In the genomic region with DNA sequence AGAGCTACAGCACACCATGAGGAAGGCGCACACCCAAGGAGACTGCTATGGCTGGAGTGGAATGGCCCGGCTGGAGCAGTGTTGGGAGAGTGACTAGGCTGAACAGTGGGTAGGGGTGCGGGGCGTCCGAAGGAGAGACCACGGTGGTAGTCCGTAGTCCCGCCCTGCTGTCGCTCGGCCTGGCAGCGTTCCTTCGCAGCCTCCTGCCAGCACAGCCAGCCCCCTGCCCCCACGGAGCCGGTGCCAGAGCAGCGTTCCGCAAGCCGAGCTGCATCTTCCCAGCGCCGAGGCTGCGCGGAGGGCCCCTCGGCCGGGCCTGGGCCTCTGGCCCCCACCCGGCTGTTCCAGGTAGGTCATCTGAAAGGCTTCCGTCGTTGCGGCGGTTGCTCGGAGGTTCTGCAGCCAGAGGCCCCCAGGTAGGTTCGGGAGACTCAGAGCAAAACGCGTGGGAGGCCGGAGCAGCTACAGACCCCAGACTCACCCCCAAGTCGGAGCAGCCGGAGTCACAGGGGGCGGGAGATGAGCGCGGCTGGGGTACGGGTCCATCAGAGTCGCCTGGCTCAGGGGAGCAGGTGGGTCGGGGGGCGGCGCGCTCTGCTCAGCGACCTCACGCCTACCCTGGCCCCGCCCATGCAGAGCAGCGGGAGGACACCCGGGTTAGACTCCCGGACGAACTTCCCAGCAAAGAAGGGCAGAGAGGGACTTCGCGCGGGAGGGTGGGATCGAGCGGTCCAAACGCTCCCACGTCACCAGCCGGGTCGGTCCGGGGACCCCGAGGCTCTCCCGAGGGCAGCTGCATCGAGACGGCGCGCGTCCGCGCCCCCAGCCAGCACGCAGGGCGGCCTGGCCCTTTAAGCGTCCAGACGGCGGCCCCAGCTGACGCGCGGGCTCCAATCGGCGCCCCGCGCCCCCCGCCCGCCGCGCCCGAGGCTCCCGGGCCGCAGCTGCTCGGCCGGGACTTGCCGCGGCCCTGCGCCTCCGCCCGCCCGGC, we compare ENCODE assay signal across 8 mouse cellular contexts. TPM values are rescaled to one million over a fixed set of nuclear protein-coding genes. Genes with fewer than 3 reads are reported as not detected.
DNase-seq lines count a peak whose midpoint lies in the region; ATAC-seq and TF ChIP-seq lines count a peak whose summit lies in the region.

A gene (plus strand): TSS at position 240 of the 991 bp plus-strand sequence.

- TF ChIP-seq CTCF in midbrain, postnatal 0 days (IDR thresholded peaks at IDR 0.05), result no peak

- H3K27me3 ChIP-seq in embryonic facial prominence, embryonic 12.5 days, result no peaks in the 10 kb centered on the region
- H3K27me3 ChIP-seq in limb, embryonic 13.5 days, result no peaks in the 10 kb centered on the region
- no peaks in the 10 kb centered on the region for H3K27me3 ChIP-seq in midbrain, postnatal 0 days (ENCODE audit: insufficient read depth, low read length)

- WGBS in embryonic facial prominence, embryonic 12.5 days, result under 1% methylated on average over 97 of the region's 97 CpGs
- WGBS in limb, embryonic 13.5 days, result under 1% methylated on average over 79 of the region's 97 CpGs
- under 1% methylated on average over 67 of the region's 97 CpGs for WGBS in midbrain, postnatal 0 days

- peak; percentile 30 for DNase-seq in CD4-positive helper T cell, adult 2 months (ENCODE audit: low read depth, low spot score)
- peak; percentile 49 for DNase-seq in adrenal gland, adult 8-10 months
- DNase-seq in heart, adult 8-10 months (ENCODE audit: low spot score), result no peak
- peak; percentile 28 to 37 for DNase-seq in kidney, adult 8-10 months
- peak; percentile 88 for DNase-seq in midbrain, postnatal 0 days (ENCODE audit: low spot score)
- peak; percentile 67 to 77 for DNase-seq in urinary bladder, postnatal 4 days (ENCODE audit: low spot score in 2 of 2)

- peaks cover 42% of the 10 kb centered on the region for H3K36me3 ChIP-seq in embryonic facial prominence, embryonic 12.5 days
- peaks cover 51% of the 10 kb centered on the region for H3K36me3 ChIP-seq in limb, embryonic 13.5 days
- peaks cover 39% of the 10 kb centered on the region for H3K36me3 ChIP-seq in midbrain, postnatal 0 days (ENCODE audit: insufficient read depth, low read length)

- peaks cover 36% of the 10 kb centered on the region for H3K4me1 ChIP-seq in embryonic facial prominence, embryonic 12.5 days
- H3K4me1 ChIP-seq in limb, embryonic 13.5 days, result peaks cover 42% of the 10 kb centered on the region
- peaks cover 7% of the 10 kb centered on the region for H3K4me1 ChIP-seq in midbrain, postnatal 0 days (ENCODE audit: insufficient read depth, low read length)

- ATAC-seq in embryonic facial prominence, embryonic 12.5 days (ENCODE audit: insufficient number of reproducible peaks, insufficient read depth, low FRiP score, low TSS enrichment), result peak; percentile 63
- ATAC-seq in limb, embryonic 13.5 days (ENCODE audit: low FRiP score, low read depth), result peak; percentile 76
- ATAC-seq in midbrain, postnatal 0 days (ENCODE audit: low FRiP score), result peak; percentile 84

- peak within 1 kb of the TSS; percentile 86 for H3K4me3 ChIP-seq in embryonic facial prominence, embryonic 12.5 days
- H3K4me3 ChIP-seq in limb, embryonic 13.5 days, result peak within 1 kb of the TSS; percentile 83
- peak within 1 kb of the TSS; percentile 92 for H3K4me3 ChIP-seq in midbrain, postnatal 0 days (ENCODE audit: low read depth, low read length)

- peak within 1 kb of the TSS; percentile 83 for H3K4me2 ChIP-seq in embryonic facial prominence, embryonic 12.5 days (replicated peaks)
- H3K4me2 ChIP-seq in limb, embryonic 13.5 days (replicated peaks), result peak within 1 kb of the TSS; percentile 77
- H3K4me2 ChIP-seq in midbrain, postnatal 0 days (ENCODE audit: low read depth, low read length, poor library complexity, severe bottlenecking), result peak within 1 kb of the TSS; percentile 66

- H3K9me3 ChIP-seq in embryonic facial prominence, embryonic 12.5 days, result no peaks in the 10 kb centered on the region
- H3K9me3 ChIP-seq in limb, embryonic 13.5 days, result no peaks in the 10 kb centered on the region
- H3K9me3 ChIP-seq in midbrain, postnatal 0 days (ENCODE audit: low read length), result no peaks in the 10 kb centered on the region

- peak within 1 kb of the TSS; percentile 94 for H3K27ac ChIP-seq in embryonic facial prominence, embryonic 12.5 days
- peak within 1 kb of the TSS; percentile 96 for H3K27ac ChIP-seq in limb, embryonic 13.5 days
- H3K27ac ChIP-seq in midbrain, postnatal 0 days (ENCODE audit: low read depth, low read length), result peak within 1 kb of the TSS; percentile 65

- H3K9ac ChIP-seq in embryonic facial prominence, embryonic 12.5 days, result peak within 1 kb of the TSS; percentile 93
- H3K9ac ChIP-seq in limb, embryonic 13.5 days, result peak within 1 kb of the TSS; percentile 95
- H3K9ac ChIP-seq in midbrain, postnatal 0 days (replicated peaks; ENCODE audit: low read length, poor library complexity, severe bottlenecking), result peak within 1 kb of the TSS; percentile 97

RNA-seq across cellular contexts. Expression of the gene that starts here (rescaled TPM):
- total RNA-seq in adrenal gland, adult 8-10 months (2022), result 10 to 100 TPM; 39.3 to 64.2 (median 52.9) TPM
- polyA plus RNA-seq in embryonic facial prominence, embryonic 12.5 days (2016; fragmentation: Nextera tagmentation; extraction: Ambion mirVana), result 15.4 and 20.1 TPM in 2 replicates
- total RNA-seq in heart, adult 8-10 months (2022), result 100 to 1,000 TPM; 120 to 131 (median 129) TPM
- 18.9 and 19.3 TPM in 2 replicates for polyA plus RNA-seq in limb, embryonic 13.5 days (2015; fragmentation: Nextera tagmentation; extraction: Ambion mirVana)
- total RNA-seq in midbrain, postnatal 0 days (2014; rRNA removed), result 55.4 and 59.7 TPM in 2 replicates
- 21.3 and 22.8 TPM in 2 replicates for polyA plus RNA-seq in midbrain, postnatal 0 days (2015; fragmentation: Nextera tagmentation; extraction: Ambion mirVana)
